Mouse (Mus musculus) hindbrain, embryonic 15.5 days (tissue): ENCODE data around the gene Men1. TPM values are rescaled to one million over a fixed set of nuclear protein-coding genes. Genes with fewer than 3 reads are reported as not detected.
"Not testable (repeated sequence)": the region's sequence is repeated elsewhere in the genome, so short reads cannot be mapped to it uniquely, and the experiment has no call there.

Experiments
- ATAC-seq: fragments of 200-750 bp; cut with Nextera tagmentation; 2 replicates; pipeline ENCODE4 v1.8.0; 2017; ENCODE audit warnings: low read depth, moderate number of reproducible peaks, moderate TSS enrichment; ENCODE audit not compliant: low FRiP score
- H3K27ac ChIP-seq: fragments of 300-500 bp; sonication (generic); replicated peaks from 2 replicates; pipeline ENCODE4 v1.5.1; 2015; ENCODE audit warnings: mild to moderate bottlenecking, inconsistent platforms
- H3K27me3 ChIP-seq: fragments of 300-500 bp; sonication (generic); 2 replicates; pipeline ENCODE4 v1.6.1; 2015; ENCODE audit warnings: control low read depth, inconsistent platforms
- H3K36me3 ChIP-seq: fragments of 300-500 bp; sonication (generic); 2 replicates; pipeline ENCODE4 v1.6.1; 2015; ENCODE audit warnings: control low read depth, inconsistent platforms
- H3K4me1 ChIP-seq: fragments of 300-500 bp; sonication (generic); replicated peaks from 2 replicates; pipeline ENCODE4 v1.6.1; 2015; ENCODE audit warnings: control low read depth, inconsistent platforms
- H3K4me2 ChIP-seq: fragments of 300-500 bp; sonication (generic); 2 replicates; pipeline ENCODE4 v1.6.1; 2015; ENCODE audit warnings: moderate library complexity, mild to moderate bottlenecking, inconsistent platforms
- H3K4me3 ChIP-seq: fragments of 300-500 bp; sonication (generic); 2 replicates; pipeline ENCODE4 v1.5.1; 2015; ENCODE audit warnings: mild to moderate bottlenecking, inconsistent platforms
- H3K9ac ChIP-seq: fragments of 300-500 bp; sonication (generic); 2 replicates; pipeline ENCODE4 v1.6.1; 2015; ENCODE audit warnings: inconsistent platforms
- H3K9me3 ChIP-seq: fragments of 300-500 bp; sonication (generic); 2 replicates; pipeline ENCODE4 v1.6.1; 2016; ENCODE audit warnings: control low read depth, inconsistent platforms
- WGBS: fragments of 180-500 bp; shearing (Covaris S2); methylation state at CpG from one replicate; pipeline ENCODE4 v1.1.7; 2015; 5-methylcytosine and 5-hydroxymethylcytosine counted together
- polyA plus RNA-seq: library from polyadenylated mRNA; unstranded; fragments of >200 nt; fragmentation: Nextera tagmentation; extraction: Ambion mirVana; gene quantifications from 2 replicates; pipeline ENCODE4 v1.2.1, GENCODE M21; 2015

Gene Men1
- 78.8 and 82.3 TPM in 2 replicates for polyA plus RNA-seq

DNA sequence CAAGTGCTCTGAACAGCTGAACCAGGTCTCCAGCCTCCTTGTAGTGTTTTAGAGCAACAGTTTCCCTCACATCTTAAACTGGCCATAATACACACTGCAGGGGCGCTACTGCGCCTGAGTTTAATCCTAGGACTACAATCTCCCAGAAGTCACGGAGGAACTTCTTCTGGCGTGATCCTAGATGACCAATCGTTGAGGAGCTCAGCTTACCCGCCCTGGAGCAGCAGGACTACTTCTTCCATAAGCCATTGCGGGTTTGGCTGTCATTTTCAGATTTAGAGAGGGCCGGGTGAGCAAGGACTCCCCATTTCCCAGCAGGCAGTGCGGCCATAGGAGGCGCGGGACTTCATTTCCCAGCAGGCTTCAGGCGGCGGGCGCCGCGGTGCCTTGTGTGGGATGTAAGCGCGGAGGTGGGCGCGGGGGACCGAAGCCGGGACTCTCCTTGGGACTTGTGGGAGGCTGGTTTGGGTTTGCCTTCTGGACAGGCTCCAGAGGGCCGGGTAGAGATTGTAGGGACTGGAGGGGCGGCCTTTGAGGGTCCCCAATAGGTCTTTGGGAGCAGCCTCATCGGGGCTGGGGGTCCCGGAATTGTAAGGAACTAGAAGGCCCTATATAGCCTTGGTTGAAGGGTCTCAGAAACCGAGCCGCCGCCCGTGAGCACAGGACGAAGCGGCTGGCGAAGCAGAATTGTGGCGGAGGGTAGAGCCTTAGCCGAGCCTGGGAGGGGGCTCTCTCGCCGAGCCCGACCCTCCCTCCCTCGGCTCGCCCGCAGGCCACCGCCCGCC, at the start of gene Men1:
Men1 (plus strand) TSS at position 307 of the 785 bp plus-strand sequence.
- peaks cover 19% of the 10 kb centered on the region for H3K36me3 ChIP-seq
- no peaks in the 10 kb centered on the region for H3K27me3 ChIP-seq
- ATAC-seq, result peak; percentile 96
- H3K4me1 ChIP-seq, result peaks cover 26% of the 10 kb centered on the region
- no peaks in the 10 kb centered on the region for H3K9me3 ChIP-seq
- under 1% methylated on average over 43 of the region's 43 CpGs for WGBS
- H3K27ac ChIP-seq, result peak within 1 kb of the TSS; percentile 84
- H3K9ac ChIP-seq, result peak within 1 kb of the TSS; percentile 92
- H3K4me2 ChIP-seq, result peak within 1 kb of the TSS; percentile 90
- peak within 1 kb of the TSS; percentile 84 for H3K4me3 ChIP-seq

DNA sequence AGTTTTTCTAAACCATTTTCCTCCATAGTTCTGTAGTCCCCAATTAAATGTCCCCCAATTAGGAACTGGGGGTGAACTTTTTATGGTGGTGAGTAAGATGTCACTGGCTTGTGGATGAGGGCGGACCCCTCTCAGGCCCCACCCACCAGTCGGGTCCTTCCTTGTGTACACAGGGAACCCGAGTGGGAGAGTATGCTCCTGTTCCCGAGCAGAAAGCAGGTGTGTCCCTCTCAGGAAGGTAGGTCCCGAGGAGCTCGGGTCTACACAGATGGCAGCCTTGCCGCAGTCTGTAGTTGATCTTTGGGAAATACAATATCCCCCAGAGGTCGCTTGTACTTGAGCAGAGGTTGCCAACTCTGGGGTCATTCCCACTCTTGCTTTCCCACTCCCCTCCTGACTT, 49.6 kb upstream of the Men1 start:
- WGBS, result 86% methylated on average over 8 of the region's 8 CpGs
- H3K4me3 ChIP-seq, result no peak overlapping the region
- no peak for ATAC-seq

DNA sequence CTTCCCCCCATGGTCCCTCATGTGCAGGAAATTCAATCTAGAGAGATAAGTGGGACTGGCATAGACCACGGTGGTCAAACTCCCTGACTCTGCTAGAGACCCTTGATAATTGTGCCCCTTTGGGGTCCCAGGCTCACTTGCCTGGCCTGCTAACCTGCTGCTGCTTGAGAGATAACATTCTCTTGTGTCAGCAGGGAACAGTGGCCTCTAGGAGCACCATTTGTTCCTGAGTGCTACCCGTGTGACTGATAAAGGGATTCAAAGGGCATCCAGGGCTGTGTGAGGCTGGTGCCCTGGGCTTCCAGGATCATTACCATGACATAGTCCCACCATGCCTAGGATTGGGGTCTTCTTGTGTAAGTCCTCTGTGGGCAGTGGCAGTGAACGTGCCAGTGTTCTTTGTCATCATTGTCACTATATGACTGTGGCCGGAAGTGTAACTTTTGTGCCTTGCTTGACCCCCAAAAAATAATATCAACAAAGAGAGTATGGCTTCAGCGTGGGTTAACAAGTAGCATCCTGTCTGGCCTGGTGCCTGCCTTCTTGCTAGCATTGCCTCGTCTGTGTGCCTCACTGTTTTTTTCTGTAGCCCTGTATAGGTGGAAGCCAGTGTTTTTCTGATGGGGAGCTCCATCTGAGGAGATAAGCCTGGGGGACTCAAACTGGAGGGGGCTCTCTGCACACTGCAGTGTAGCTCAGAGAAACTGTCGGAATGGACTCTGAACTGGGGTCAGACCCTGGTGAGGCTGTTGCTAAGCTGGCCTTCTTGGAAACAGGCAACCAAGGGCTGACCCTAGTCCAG, 48.9 kb upstream of the Men1 start:
- Histone ChIP-seq H3K27ac (no peak overlapping the region), H3K27me3 (no peaks in the 10 kb centered on the region), H3K4me2 (no peak overlapping the region), H3K4me1 (peaks cover 27% of the 10 kb centered on the region), H3K4me3 (no peak overlapping the region), H3K36me3 (peaks cover 42% of the 10 kb centered on the region), H3K9me3 (no peaks in the 10 kb centered on the region), H3K9ac (no peak overlapping the region)
- 78% methylated on average over 7 of the region's 7 CpGs for WGBS
- ATAC-seq, result no peak

More for the DNA sequence above, 49.6 kb upstream of the Men1 start:
- Histone ChIP-seq H3K4me1 (peaks cover 32% of the 10 kb centered on the region), H3K27me3 (no peaks in the 10 kb centered on the region), H3K4me2 (no peak overlapping the region), H3K9ac (no peak overlapping the region), H3K9me3 (no peaks in the 10 kb centered on the region), H3K27ac (no peak overlapping the region), H3K36me3 (peaks cover 42% of the 10 kb centered on the region)

DNA sequence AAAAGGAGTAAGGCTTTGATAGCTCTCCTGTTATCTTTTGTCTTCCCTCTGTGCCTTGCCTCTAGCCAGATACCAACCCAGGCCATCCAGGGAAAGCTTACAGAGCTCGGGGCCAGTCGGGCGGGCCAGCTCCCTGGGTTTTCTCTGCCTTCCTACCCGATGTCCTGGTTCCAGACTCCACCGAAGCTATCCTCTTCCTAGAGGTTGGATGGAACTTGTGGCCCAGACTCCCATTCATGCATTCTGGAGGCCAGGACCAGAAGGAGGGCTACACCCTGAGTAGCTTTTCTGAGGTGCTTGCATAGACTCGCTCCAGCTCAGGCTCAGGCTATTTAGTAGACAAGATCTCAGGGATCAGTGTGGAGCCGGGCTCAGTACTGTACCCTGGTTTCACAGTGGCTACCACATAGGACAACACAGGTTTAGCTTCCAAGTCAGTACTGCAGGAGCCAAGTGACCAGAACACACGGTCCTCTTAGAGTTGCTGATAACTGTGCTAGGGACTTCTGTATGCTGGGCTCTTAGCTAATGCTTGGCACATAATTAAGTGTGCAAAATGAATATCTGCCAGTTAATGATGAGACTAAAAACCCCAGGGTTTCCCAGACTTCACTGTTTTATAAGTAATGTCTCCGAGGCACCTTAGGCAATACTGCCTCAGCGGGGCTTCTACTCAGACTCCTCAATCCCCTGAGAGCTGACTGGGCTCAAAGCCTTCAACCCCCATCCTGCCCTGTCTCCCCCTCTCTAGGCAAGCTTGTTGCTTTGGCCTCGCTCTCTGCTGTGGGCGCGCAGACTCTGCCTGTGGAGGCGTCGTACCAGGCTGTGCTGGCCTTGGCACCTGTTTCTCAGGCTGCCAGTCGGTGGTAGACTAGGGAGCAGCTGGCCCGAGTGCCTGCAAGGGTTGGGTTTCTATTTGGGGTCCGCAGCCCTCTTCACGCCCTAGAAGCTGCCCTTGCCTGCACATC, 48.1 kb upstream of the Men1 start:
- Histone ChIP-seq H3K4me1 (peaks cover 25% of the 10 kb centered on the region; the same call in 1 of the 2 replicates), H3K9ac (no peak overlapping the region), H3K9me3 (no peaks in the 10 kb centered on the region), H3K4me3 (no peak overlapping the region), H3K36me3 (peaks cover 38% of the 10 kb centered on the region), H3K27ac (no peak overlapping the region; the same call in 1 of the 2 replicates), H3K27me3 (no peaks in the 10 kb centered on the region), H3K4me2 (no peak overlapping the region)
- WGBS, result 79% methylated on average over 19 of the region's 19 CpGs
- ATAC-seq, result no peak

DNA sequence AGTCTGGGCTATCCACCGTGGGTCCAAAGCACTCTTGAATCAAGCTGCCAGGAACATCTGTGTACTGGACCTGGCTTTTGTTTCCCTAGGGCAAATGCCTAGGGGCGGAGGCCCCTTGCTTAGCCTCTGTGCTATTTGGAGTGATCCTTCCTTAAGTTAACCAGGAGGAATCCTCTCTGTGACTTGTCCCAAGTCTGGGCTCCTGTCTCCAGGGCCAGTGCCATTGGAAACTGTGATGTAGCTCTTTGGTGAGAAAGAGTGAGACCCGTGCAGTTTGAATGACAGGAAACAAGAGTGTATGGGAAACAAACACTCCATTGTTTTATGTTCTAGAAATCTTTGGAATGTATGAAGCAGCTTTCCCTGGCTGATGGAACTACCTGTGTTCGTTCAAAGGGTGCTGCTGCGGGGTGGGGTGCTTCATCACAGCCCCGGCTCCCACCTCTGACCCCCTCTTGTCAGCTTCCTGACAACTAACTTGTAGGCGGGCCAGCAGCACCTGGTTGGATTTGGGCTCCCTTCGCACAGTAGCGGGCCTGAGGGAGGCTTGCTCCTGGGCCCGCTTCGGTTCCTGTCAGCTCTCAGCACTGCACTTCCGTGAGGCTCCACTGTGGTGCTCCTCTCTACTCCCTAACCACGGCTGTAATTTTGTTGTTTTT, 46.4 kb upstream of the Men1 start:
- no peak for ATAC-seq

DNA sequence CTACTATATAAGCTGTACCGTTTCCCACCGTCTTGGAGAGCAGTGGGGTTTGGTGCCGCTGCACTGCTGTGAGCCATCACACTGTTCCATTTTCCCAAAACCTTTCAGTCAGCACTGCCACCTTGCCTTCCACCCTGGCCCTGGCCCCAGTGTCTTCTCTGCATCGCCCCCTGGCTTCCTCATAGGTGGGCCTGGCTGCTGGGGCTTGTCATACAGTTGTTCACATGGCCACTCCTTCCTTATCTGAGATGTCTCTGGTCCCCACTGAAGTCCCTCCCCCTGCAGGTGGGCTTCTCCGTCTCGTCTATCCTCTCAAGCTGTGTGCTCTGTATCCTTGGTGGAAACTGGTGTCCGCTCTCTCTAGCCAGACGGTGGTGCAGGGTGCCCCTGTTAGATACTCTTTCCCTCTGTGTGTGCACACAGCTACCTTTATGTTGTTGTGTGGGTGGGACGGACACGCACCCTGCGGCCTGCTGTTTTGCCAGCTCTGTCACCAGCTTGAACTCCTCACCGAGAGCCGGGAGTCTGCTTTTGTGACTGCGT, 45.0 kb upstream of the Men1 start:
- ATAC-seq, result no peak
- H3K9ac ChIP-seq, result no peak overlapping the region
- no peak overlapping the region for H3K4me3 ChIP-seq
- 94% methylated on average over 14 of the region's 14 CpGs for WGBS
- H3K27ac ChIP-seq, result no peak overlapping the region
- peaks cover 25% of the 10 kb centered on the region; the same call in 1 of the 2 replicates for H3K4me1 ChIP-seq
- peaks cover 16% of the 10 kb centered on the region for H3K36me3 ChIP-seq
- no peak overlapping the region for H3K4me2 ChIP-seq
- H3K27me3 ChIP-seq, result no peaks in the 10 kb centered on the region
- no peaks in the 10 kb centered on the region for H3K9me3 ChIP-seq

More for the DNA sequence above, 46.4 kb upstream of the Men1 start:
- Histone ChIP-seq H3K9ac (no peak overlapping the region), H3K4me2 (no peak overlapping the region), H3K27me3 (no peaks in the 10 kb centered on the region), H3K4me1 (peaks cover 25% of the 10 kb centered on the region; the same call in 1 of the 2 replicates), H3K27ac (no peak overlapping the region; the same call in 1 of the 2 replicates), H3K4me3 (no peak overlapping the region), H3K36me3 (peaks cover 21% of the 10 kb centered on the region), H3K9me3 (no peaks in the 10 kb centered on the region)
- 74% methylated on average over 13 of the region's 13 CpGs for WGBS

DNA sequence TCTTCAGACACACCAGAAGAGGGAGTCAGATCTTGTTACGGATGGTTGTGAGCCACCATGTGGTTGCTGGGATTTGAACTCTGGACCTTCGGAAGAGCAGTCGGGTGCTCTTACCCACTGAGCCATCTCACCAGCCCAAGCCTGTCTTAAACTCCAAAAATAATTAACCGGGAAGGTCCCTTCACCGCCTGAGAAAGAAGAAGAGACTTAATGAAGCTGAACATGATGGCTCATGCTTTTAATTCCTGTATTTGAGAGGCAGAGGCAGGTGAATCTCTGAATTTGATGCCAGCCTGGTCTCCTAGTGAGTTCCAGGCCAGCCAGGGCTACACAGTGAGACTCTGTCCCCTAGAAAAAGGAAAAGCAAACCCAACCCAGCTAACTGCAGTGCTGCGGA, 44.1 kb upstream of the Men1 start:
- not testable (repeated sequence) for H3K4me3 ChIP-seq, H3K4me2 ChIP-seq, H3K27ac ChIP-seq, H3K27me3 ChIP-seq, H3K9me3 ChIP-seq, H3K9ac ChIP-seq, ATAC-seq
- Histone ChIP-seq H3K36me3 (peaks cover 24% of the 10 kb centered on the region), H3K4me1 (peaks cover 22% of the 10 kb centered on the region; the same call in 1 of the 2 replicates)
- 90% methylated on average over 5 of the region's 6 CpGs for WGBS

DNA sequence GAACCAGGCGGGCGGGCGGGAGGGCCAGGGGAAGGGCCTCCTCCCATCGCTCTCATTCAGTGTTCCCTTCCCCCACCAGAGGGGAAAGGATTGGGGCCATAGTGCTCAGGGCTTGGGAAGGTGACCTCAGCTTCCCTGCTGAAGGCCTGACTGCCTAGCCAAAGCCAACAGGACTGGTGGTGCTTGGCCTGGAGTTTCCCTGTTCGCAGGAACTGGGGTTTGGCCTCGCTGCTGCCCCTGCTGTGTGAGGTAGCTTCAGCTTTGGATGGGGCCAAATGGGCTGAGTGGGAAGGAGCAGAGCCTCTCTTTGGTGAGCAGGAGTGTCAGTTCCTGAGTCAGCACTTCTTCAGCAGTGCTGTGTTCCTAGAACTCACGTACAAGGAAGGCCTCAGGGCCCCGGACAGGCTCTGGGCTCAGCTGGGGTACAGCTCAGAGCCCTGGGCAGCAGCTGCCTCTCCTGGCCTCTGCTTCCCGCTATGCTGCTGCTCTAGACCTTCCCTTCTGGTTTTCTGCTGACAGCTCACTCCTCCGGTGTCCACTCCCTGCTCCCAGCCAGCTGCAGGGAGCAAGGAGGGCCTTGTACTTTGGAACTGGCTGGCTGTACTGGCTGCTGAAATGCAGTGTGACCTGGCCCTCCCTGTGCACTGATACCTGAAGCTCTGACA, 43.5 kb upstream of the Men1 start:
- WGBS, result 79% methylated on average over 10 of the region's 10 CpGs
- Histone ChIP-seq H3K27me3 (no peaks in the 10 kb centered on the region), H3K4me2 (no peak overlapping the region), H3K9me3 (no peaks in the 10 kb centered on the region), H3K27ac (peak overlapping the region; percentile 38), H3K4me3 (no peak overlapping the region), H3K4me1 (peaks cover 18% of the 10 kb centered on the region; the same call in 1 of the 2 replicates), H3K36me3 (peaks cover 26% of the 10 kb centered on the region), H3K9ac (no peak overlapping the region)
- no peak for ATAC-seq

DNA sequence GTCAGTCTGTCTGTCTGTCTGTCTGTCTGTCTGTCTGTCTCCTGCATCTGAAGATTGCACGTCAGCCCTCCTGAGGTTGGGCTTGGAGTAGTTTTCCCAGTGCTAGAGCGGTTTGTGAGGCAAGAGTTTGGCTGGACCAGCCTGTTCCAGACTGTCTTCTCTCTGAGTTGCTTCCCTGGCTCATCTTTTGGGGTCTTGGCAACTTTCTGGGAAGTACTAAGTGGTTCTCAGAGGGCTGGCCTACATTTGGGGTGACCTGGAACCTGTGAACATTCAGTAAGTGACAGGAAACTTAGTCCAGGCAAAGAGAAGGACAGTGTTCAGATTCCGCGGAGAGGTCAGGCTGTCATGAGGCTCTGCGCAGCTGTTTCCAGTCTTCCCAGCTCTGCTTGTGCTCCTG, 42.5 kb upstream of the Men1 start:
- Histone ChIP-seq H3K36me3 (peaks cover 32% of the 10 kb centered on the region), H3K4me1 (peaks cover 9% of the 10 kb centered on the region; the same call in 1 of the 2 replicates), H3K27me3 (no peaks in the 10 kb centered on the region), H3K9ac (no peak overlapping the region), H3K27ac (no peak overlapping the region), H3K9me3 (no peaks in the 10 kb centered on the region), H3K4me2 (no peak overlapping the region), H3K4me3 (no peak overlapping the region)
- 92% methylated on average over 5 of the region's 5 CpGs for WGBS
- ATAC-seq, result no peak

DNA sequence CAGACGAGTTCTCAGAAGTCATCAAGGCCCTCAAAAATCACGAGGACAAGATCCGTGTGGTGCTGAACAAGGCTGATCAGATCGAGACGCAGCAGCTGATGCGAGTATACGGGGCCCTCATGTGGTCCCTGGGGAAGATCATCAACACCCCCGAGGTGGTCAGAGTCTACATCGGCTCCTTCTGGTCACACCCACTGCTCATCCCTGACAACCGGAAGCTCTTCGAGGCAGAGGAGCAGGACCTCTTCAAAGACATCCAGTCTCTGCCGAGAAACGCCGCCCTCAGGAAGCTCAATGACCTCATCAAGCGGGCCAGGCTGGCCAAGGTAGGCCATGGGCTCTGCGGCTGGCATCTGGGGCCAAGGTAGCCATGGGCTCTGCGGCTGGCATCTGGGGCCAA, 40.5 kb upstream of the Men1 start:
- 94% methylated on average over 17 of the region's 17 CpGs for WGBS
- peaks cover 47% of the 10 kb centered on the region for H3K36me3 ChIP-seq

More for the DNA sequence above, 40.5 kb upstream of the Men1 start:
- H3K27ac ChIP-seq, result no peak overlapping the region
- peaks cover under 1% of the 10 kb centered on the region; the same call in 1 of the 2 replicates for H3K4me1 ChIP-seq
- H3K9me3 ChIP-seq, result no peaks in the 10 kb centered on the region
- no peak overlapping the region for H3K4me3 ChIP-seq
- no peak for ATAC-seq
- no peak overlapping the region for H3K9ac ChIP-seq
- no peaks in the 10 kb centered on the region for H3K27me3 ChIP-seq
- H3K4me2 ChIP-seq, result no peak overlapping the region
